Mouse (Mus musculus) midbrain, embryonic 15.5 days (tissue): ENCODE measurements at regions not wholly inside any gene's neighbourhood (a gene's known extent, or its start where the extent isn't known, plus 50 kb on each side); places are given as distances from the start of the nearest gene placed in this dataset.

ENCODE experiments used
- ATAC-seq: fragments of 200-750 bp; cut with Nextera tagmentation; replicated peaks from 2 replicates; pipeline ENCODE4 v1.8.0; 2017; ENCODE audit warnings: moderate TSS enrichment
- H3K27ac ChIP-seq: fragments of 300-500 bp; sonication (generic); 2 replicates; pipeline ENCODE4 v1.5.1; 2015; ENCODE audit warnings: mild to moderate bottlenecking, inconsistent platforms
- H3K27me3 ChIP-seq: fragments of 300-500 bp; sonication (generic); replicated peaks from 2 replicates; pipeline ENCODE4 v1.6.1; 2015; ENCODE audit warnings: inconsistent platforms
- H3K36me3 ChIP-seq: fragments of 300-500 bp; sonication (generic); replicated peaks from 2 replicates; pipeline ENCODE4 v1.6.1; 2015; ENCODE audit warnings: inconsistent platforms
- H3K4me1 ChIP-seq: fragments of 300-500 bp; sonication (generic); 2 replicates; pipeline ENCODE4 v1.6.1; 2015; ENCODE audit warnings: inconsistent platforms
- H3K4me2 ChIP-seq: fragments of 300-500 bp; sonication (generic); 2 replicates; pipeline ENCODE4 v1.6.1; 2015; ENCODE audit warnings: inconsistent platforms, mild to moderate bottlenecking, moderate library complexity
- H3K4me3 ChIP-seq: fragments of 300-500 bp; sonication (generic); 2 replicates; pipeline ENCODE4 v1.5.1; 2015; ENCODE audit warnings: mild to moderate bottlenecking, inconsistent platforms
- H3K9ac ChIP-seq: fragments of 300-500 bp; sonication (generic); 2 replicates; pipeline ENCODE4 v1.6.1; 2015; ENCODE audit warnings: mild to moderate bottlenecking, inconsistent platforms
- H3K9me3 ChIP-seq: fragments of 300-500 bp; sonication (generic); 2 replicates; pipeline ENCODE4 v1.6.1; 2016; ENCODE audit warnings: inconsistent platforms
- WGBS: fragments of 180-500 bp; shearing (Covaris S2); methylation state at CpG from one replicate; pipeline ENCODE4 v1.1.7; 2015; ENCODE audit warnings: mixed read lengths; 5-methylcytosine and 5-hydroxymethylcytosine counted together

DNA sequence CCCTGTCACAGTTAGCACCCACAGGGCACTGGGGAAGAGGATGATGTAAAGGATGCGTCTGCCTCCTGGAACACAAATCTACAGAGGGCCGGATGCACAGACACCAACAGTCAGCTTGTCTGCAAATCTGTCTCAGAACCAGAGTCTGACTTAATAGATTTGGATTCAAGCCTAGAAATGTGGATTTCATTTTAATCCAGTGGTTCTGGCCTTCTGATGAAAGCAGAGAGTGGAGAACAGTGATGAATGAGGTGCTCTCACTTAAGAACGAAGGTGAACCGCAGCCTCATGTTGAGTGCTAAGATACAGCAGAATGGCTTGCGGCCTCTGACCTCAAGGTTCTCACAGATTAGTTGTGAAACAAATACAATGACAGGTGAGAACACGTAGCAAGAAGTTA lies 446.5 kb downstream of the Tmem114 start:
- no peak overlapping the region for H3K4me2 ChIP-seq
- no peak overlapping the region for H3K4me3 ChIP-seq
- H3K9ac ChIP-seq: no peak overlapping the region
- H3K36me3 ChIP-seq: no peaks in the 10 kb centered on the region
- WGBS: 76% methylated on average over 6 of the region's 6 CpGs
- no peaks in the 10 kb centered on the region for H3K9me3 ChIP-seq
- ATAC-seq: no peak
- H3K27ac ChIP-seq: no peak overlapping the region
- peaks cover 10% of the 10 kb centered on the region for H3K4me1 ChIP-seq
- H3K27me3 ChIP-seq: no peaks in the 10 kb centered on the region

DNA sequence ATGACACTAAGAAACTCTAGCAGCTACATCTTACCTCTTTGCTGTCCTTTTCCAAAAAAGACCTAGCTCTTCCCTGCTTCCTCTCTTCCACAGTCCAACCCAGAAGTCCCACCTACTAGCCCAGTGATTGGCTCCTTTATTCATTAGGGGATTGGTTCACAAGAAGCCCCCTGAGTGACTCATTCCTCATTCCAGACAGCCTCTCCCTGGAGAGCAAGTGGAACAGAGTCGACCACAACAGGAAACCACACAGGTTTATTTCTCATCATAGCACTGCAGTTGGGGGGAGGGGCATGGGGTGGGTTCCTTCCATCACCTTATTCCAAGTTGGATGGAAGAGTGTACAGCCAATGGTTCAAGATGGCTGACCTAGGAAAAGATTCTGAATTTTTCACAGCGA lies 473.3 kb downstream of the Tmem114 start:
- H3K27me3 ChIP-seq: no peaks in the 10 kb centered on the region
- no peak overlapping the region for H3K9ac ChIP-seq
- 88% methylated on average over 2 of the region's 2 CpGs for WGBS
- no peaks in the 10 kb centered on the region for H3K36me3 ChIP-seq
- H3K27ac ChIP-seq: no peak overlapping the region
- ATAC-seq: no peak
- H3K4me1 ChIP-seq: no peaks in the 10 kb centered on the region
- no peaks in the 10 kb centered on the region for H3K9me3 ChIP-seq
- no peak overlapping the region for H3K4me3 ChIP-seq
- no peak overlapping the region for H3K4me2 ChIP-seq

DNA sequence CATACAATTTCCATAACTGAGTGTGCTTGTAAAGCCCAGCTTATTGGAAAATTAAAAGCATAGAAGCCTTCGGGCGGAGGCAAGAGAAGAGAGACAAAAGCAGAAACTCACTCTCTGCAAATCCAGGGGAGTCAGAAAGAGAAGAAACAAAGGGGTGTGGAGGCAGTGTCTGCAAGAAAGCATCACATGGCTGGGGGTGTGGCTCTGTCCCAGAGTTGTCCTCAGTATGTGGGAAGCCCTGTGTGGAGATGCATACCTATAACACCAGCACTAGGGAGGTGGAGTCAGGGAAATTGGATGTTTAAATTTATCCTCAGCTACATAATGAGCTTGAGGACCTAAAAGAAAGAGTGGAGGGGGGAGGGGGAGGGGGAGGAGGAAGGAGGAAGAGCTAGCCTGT lies 482.6 kb downstream of the Tmem114 start:
- no peaks in the 10 kb centered on the region for H3K4me1 ChIP-seq
- no peak overlapping the region for H3K27ac ChIP-seq
- H3K36me3 ChIP-seq: no peaks in the 10 kb centered on the region
- no peak overlapping the region for H3K4me3 ChIP-seq
- 58% methylated on average over 2 of the region's 2 CpGs for WGBS
- no peaks in the 10 kb centered on the region for H3K27me3 ChIP-seq
- no peak overlapping the region for H3K9ac ChIP-seq
- no peak for ATAC-seq
- H3K9me3 ChIP-seq: no peaks in the 10 kb centered on the region
- H3K4me2 ChIP-seq: no peak overlapping the region

DNA sequence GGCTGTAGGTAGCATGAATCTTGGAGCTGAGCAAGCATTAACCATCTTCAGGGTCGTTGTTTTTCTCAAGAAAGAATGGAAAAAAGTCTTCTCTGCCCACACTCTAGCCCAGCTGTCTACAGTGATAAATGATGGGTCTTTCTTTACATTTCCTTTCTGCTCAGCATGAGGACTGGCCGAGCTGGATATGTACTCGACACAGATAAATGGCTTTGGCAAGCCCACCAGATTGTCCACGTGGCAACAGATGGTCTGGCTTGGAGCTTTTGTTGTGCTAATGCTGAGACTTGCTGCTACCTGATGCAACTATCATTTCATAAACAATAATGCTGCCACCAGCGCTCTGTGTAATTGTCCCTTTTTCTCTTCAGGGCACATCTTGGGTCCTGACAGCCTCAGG lies 487.8 kb downstream of the Tmem114 start:
- no peak overlapping the region for H3K4me3 ChIP-seq
- ATAC-seq: no peak
- no peaks in the 10 kb centered on the region for H3K4me1 ChIP-seq
- 40% methylated on average over 5 of the region's 5 CpGs for WGBS
- H3K9ac ChIP-seq: no peak overlapping the region
- no peaks in the 10 kb centered on the region for H3K27me3 ChIP-seq
- no peak overlapping the region for H3K27ac ChIP-seq
- no peaks in the 10 kb centered on the region for H3K36me3 ChIP-seq
- H3K9me3 ChIP-seq: no peaks in the 10 kb centered on the region
- no peak overlapping the region for H3K4me2 ChIP-seq

DNA sequence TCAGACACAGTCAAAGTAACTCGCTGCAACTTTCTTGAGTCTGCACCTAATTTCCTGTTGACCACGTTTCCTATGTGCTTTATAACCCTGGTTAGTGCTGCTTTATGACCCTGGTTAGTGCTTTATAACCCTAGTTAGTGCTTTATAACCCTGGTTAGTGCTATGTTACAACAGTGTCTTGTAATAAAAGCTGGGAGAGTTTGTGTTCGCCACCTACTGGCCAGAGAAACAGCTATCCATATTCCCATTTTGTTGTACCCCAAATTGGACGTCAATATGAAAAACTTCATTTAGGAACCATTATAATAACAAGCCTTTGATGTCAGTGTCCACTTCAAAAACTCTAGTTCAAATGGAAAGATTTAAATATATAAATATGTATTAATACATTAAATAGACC lies 492.6 kb downstream of the Tmem114 start:
- Histone ChIP-seq H3K27ac (no peak overlapping the region), H3K27me3 (no peaks in the 10 kb centered on the region), H3K9me3 (no peaks in the 10 kb centered on the region), H3K4me3 (no peak overlapping the region), H3K9ac (no peak overlapping the region), H3K36me3 (no peaks in the 10 kb centered on the region), H3K4me2 (no peak overlapping the region), H3K4me1 (peaks cover 4% of the 10 kb centered on the region; the same call in 1 of the 2 replicates)
- ATAC-seq: no peak
- 58% methylated on average over 4 of the region's 4 CpGs for WGBS

DNA sequence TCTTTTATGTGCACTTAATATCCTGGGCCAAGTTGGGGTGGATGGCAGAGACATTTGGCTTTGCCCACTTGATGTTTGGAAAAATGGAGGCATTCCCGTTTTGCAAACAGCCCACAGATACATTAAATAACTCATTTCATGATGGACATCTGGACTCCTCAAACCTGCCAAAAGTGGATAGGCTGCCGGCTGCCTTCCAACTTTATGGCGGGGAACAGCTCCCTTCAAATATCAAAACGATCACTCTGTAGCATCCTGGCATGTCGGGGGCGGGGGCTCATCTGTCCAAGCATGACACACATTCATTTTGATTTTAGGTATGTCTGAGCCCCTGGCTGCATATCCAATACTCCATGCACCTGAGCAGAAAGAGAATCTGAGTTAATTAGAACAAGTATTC lies 493.3 kb downstream of the Tmem114 start:
- no peak for ATAC-seq
- Histone ChIP-seq H3K27ac (no peak overlapping the region), H3K36me3 (no peaks in the 10 kb centered on the region), H3K4me2 (no peak overlapping the region), H3K9ac (no peak overlapping the region), H3K27me3 (no peaks in the 10 kb centered on the region), H3K4me3 (no peak overlapping the region), H3K4me1 (peaks cover 4% of the 10 kb centered on the region; the same call in 1 of the 2 replicates), H3K9me3 (no peaks in the 10 kb centered on the region)
- WGBS: 91% methylated on average over 6 of the region's 6 CpGs

DNA sequence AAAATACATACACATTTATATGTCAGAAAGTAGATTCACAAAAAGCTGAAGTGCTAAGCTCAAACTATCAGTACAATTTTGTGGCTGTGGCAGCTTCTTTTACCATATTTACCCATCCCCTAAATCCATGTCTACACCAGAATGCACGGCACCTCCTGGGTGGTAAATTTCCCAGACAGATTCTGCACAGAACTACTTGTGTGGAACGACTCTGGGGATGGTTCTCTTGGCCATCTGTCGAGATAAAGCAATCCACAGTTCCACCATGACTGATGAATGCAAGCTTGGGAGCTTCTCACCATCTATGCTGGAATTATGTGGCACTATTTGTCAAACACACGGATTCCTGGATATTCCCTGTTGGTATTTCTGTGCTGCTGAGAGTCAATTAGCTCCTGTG lies 495.8 kb downstream of the Tmem114 start:
- Histone ChIP-seq H3K27ac (no peak overlapping the region), H3K4me1 (peaks cover 4% of the 10 kb centered on the region; the same call in 1 of the 2 replicates), H3K9ac (no peak overlapping the region), H3K9me3 (no peaks in the 10 kb centered on the region), H3K4me2 (no peak overlapping the region), H3K36me3 (no peaks in the 10 kb centered on the region), H3K4me3 (no peak overlapping the region), H3K27me3 (no peaks in the 10 kb centered on the region)
- 76% methylated on average over 4 of the region's 4 CpGs for WGBS
- ATAC-seq: no peak

DNA sequence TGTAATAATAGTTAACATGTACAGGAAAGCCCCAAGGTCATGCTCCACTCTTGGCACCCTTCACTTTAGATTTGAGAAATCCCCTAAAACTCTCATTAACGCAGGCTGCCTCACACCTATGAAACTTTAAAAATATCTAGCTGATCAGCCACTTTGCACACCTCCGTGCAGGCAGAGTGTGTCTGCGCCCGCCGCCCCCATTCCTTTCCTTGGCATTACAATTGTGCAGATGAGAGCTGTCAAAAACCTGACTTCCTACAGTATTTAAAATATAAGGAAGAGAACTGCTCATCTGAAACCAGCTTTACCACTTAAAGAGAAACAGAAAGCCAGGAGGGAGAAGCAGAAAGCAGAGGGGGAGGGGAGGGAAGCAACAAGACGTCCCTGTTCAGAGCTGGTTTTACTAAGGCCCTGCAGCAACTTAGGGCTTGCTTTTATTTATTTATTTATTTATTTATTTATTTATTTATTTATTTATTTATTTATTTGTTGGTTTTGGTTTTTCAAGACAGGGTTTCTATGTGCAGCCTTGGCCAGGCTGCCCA lies 496.5 kb downstream of the Tmem114 start:
- Histone ChIP-seq H3K36me3 (no peaks in the 10 kb centered on the region), H3K9ac (no peak overlapping the region), H3K4me1 (peaks cover 4% of the 10 kb centered on the region; the same call in 1 of the 2 replicates), H3K9me3 (no peaks in the 10 kb centered on the region), H3K27ac (no peak overlapping the region), H3K4me2 (no peak overlapping the region), H3K4me3 (no peak overlapping the region), H3K27me3 (no peaks in the 10 kb centered on the region)
- peak; percentile 17; the same call in 1 of the 2 replicates for ATAC-seq
- 72% methylated on average over 6 of the region's 6 CpGs for WGBS

DNA sequence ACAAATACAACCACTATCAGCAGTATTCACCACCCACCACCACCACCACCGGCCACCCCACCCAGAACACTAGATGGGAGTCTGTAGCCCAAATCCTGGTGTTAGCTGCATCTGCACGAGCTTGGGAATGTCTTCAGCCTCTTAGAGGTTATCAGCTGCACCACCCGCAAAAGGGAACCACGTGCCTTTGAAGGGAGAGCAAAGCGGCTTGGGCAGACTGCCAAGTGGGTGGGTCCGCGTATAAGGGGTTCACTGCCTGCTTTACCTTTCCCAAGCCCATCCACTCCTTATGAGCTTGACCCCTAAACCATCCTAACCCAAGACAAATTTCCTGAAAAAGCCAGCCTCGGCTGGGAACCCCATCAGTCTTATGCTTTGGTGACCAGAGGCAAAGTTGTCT lies 497.2 kb downstream of the Tmem114 start:
- H3K4me1 ChIP-seq: peaks cover 4% of the 10 kb centered on the region; the same call in 1 of the 2 replicates
- no peak overlapping the region for H3K9ac ChIP-seq
- no peaks in the 10 kb centered on the region for H3K36me3 ChIP-seq
- H3K4me2 ChIP-seq: no peak overlapping the region
- H3K9me3 ChIP-seq: no peaks in the 10 kb centered on the region
- no peaks in the 10 kb centered on the region for H3K27me3 ChIP-seq
- WGBS: 62% methylated on average over 8 of the region's 8 CpGs
- no peak overlapping the region for H3K27ac ChIP-seq
- no peak overlapping the region for H3K4me3 ChIP-seq
- ATAC-seq: 0 out of 2 replicates have a peak, but pooled peaks have one; percentile 9

DNA sequence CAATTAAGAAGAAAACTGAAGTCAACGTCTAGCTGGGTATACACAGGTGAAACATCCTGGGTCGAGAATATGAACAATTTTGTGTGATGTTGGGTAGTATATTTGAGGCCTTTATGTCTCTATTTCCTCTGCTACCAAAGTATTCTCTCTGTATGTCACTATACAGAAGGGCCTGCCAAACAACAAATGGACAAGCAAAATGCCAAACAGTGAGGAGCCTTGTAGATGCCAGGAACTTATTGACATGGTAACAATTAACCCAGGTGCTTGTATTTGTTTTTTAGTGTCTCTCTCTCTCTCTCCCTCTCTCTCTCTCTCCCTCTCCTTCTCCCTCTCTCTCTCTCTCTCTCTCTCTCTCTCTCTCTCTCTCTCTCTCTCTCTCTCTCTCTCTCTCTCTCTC lies 529.1 kb downstream of the Tmem114 start:
- Histone ChIP-seq H3K36me3 (no peaks in the 10 kb centered on the region), H3K9me3 (no peaks in the 10 kb centered on the region), H3K4me2 (no peak overlapping the region), H3K27ac (no peak overlapping the region), H3K4me3 (no peak overlapping the region), H3K4me1 (no peaks in the 10 kb centered on the region), H3K27me3 (no peaks in the 10 kb centered on the region), H3K9ac (no peak overlapping the region)
- WGBS: 80% methylated on average over 2 of the region's 2 CpGs
- ATAC-seq: no peak

DNA sequence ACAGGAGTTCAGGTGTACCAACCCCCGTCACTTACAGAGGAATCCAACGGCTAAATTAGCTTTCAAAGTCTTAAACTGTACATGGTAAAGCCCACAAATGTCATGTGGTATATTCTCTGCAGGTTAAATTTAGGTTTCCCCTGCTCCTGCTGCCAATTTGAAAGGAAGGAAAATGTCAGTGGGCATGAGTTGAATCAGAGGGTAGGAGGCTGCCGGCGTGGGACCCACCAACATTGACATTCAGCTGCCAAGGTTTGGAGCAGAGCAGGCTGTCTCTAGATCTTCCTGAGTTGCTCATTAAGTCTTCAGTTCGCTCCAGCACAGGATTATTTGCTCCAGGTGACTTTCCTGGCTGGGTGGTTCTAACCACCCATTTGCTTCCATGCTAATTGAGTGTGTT lies 532.1 kb downstream of the Tmem114 start:
- no peaks in the 10 kb centered on the region for H3K27me3 ChIP-seq
- no peak overlapping the region for H3K9ac ChIP-seq
- 74% methylated on average over 5 of the region's 5 CpGs for WGBS

DNA sequence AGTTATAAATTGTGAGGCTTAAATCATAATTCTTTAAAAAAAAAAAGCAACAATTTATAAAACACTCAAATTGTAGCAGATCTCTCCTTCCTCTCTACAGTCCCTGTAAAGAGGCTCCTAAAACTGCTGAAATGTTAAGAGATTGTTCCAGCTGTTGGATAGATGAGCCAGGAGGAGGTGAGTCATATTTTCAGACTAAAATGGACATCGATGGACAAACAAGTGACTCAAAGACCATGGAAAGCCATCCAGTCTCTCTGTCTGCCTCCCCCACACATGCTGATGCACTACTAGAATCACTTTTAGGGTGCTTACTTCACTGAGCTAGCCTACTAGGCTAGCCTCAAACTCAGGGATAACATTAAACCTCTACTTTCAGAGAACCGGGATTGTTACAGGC lies 561.5 kb downstream of the Tmem114 start:
- Histone ChIP-seq H3K27ac (no peak overlapping the region), H3K27me3 (no peaks in the 10 kb centered on the region), H3K9ac (no peak overlapping the region), H3K4me3 (no peak overlapping the region), H3K4me1 (no peaks in the 10 kb centered on the region), H3K36me3 (no peaks in the 10 kb centered on the region), H3K4me2 (no peak overlapping the region), H3K9me3 (no peaks in the 10 kb centered on the region)
- WGBS: 90% methylated on average over 2 of the region's 2 CpGs
- no peak for ATAC-seq

More for the DNA sequence above, 532.1 kb downstream of the Tmem114 start:
- no peak overlapping the region for H3K27ac ChIP-seq
- H3K36me3 ChIP-seq: no peaks in the 10 kb centered on the region
- H3K9me3 ChIP-seq: no peaks in the 10 kb centered on the region
- no peak for ATAC-seq
- no peaks in the 10 kb centered on the region for H3K4me1 ChIP-seq
- no peak overlapping the region for H3K4me2 ChIP-seq
- no peak overlapping the region for H3K4me3 ChIP-seq

DNA sequence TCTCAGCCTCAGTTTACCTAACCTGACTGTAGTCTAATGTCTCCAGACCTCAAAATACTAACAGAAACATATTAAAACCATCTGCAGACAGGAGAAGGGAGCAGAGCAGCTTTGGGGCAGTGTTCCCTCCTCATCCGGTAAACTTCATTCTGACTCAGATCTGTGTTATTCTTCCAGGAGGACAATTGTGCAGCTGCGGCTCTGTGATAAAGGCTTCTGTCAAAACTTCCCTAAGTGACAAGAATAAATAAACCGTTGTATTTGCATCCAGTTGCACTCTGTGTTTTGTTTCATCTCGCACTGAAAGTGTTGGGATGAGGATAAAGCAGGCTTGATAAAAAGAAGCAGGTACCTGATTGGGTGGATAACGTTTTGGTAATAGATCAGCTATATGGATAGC lies 585.8 kb downstream of the Tmem114 start:
- 68% methylated on average over 5 of the region's 5 CpGs for WGBS
- ATAC-seq: no peak

More for the DNA sequence above, 585.8 kb downstream of the Tmem114 start:
- H3K4me1 ChIP-seq: no peaks in the 10 kb centered on the region
- H3K9ac ChIP-seq: no peak overlapping the region
- no peaks in the 10 kb centered on the region for H3K27me3 ChIP-seq
- no peak overlapping the region for H3K27ac ChIP-seq
- no peaks in the 10 kb centered on the region for H3K36me3 ChIP-seq
- H3K4me3 ChIP-seq: no peak overlapping the region
- H3K4me2 ChIP-seq: no peak overlapping the region
- H3K9me3 ChIP-seq: no peaks in the 10 kb centered on the region
